Mouse (Mus musculus) forebrain, embryonic 14.5 days (tissue): Measurements from ENCODE around the gene Foxp1. TPM values are rescaled to one million over a fixed set of nuclear protein-coding genes. Genes with fewer than 3 reads are reported as not detected.

ENCODE experiments used
- ATAC-seq: fragments of 200-750 bp; cut with Nextera tagmentation; 2 replicates; pipeline ENCODE4 v1.8.0; 2017; ENCODE audit warnings: mild to moderate bottlenecking, moderate library complexity
- DNase-seq: peaks from one replicate; pipeline ENCODE4 v3.0.0-alpha.2; 2015; ENCODE audit warnings: low spot score
- H3K27ac ChIP-seq: fragments of 300-500 bp; sonication (generic); 2 replicates; pipeline ENCODE4 v1.5.1; 2014; ENCODE audit warnings: low read depth, mild to moderate bottlenecking, control low read depth, low read length, moderate library complexity
- H3K27me3 ChIP-seq: fragments of 300-500 bp; sonication (generic); replicated peaks from 2 replicates; pipeline ENCODE4 v1.6.1; 2014; ENCODE audit warnings: low read length, control low read depth, mixed read lengths; ENCODE audit not compliant: control insufficient read depth, insufficient read depth
- H3K36me3 ChIP-seq: fragments of 300-500 bp; sonication (generic); 2 replicates; pipeline ENCODE4 v1.6.1; 2014; ENCODE audit warnings: low read length, control low read depth; ENCODE audit not compliant: control insufficient read depth, insufficient read depth
- H3K4me1 ChIP-seq: fragments of 300-500 bp; sonication (generic); 2 replicates; pipeline ENCODE4 v1.6.1; 2014; ENCODE audit warnings: antibody characterized with exemption, low read length, control low read depth; ENCODE audit not compliant: control insufficient read depth, insufficient read depth
- H3K4me2 ChIP-seq: fragments of 300-500 bp; sonication (generic); 2 replicates; pipeline ENCODE4 v1.6.1; 2014; ENCODE audit warnings: mild to moderate bottlenecking, control low read depth, low read length
- H3K4me3 ChIP-seq: fragments of 300-500 bp; sonication (generic); 2 replicates; pipeline ENCODE4 v1.5.1; 2014; ENCODE audit warnings: low read depth, low read length, control low read depth
- H3K9ac ChIP-seq: fragments of 300-500 bp; sonication (generic); 2 replicates; pipeline ENCODE4 v1.6.1; 2014; ENCODE audit warnings: mild to moderate bottlenecking, low read length, control low read depth, moderate library complexity
- H3K9me3 ChIP-seq: fragments of 300-500 bp; sonication (generic); replicated peaks from 2 replicates; pipeline ENCODE4 v1.6.1; 2016; ENCODE audit warnings: low read length, control low read depth, mixed read lengths; ENCODE audit not compliant: control insufficient read depth
- WGBS: fragments of 180-500 bp; shearing (Covaris S2); extraction: QIAGEN DNeasy Blood & Tissue Kit; methylation state at CpG from one replicate; pipeline ENCODE4 v1.1.7; 2014; 5-methylcytosine and 5-hydroxymethylcytosine counted together
- polyA plus RNA-seq: library from polyadenylated mRNA; unstranded; fragments of >200 nt; fragmentation: Nextera tagmentation; extraction: Ambion mirVana; gene quantifications from 2 replicates; pipeline ENCODE4 v1.2.1, GENCODE M21; 2014

Foxp1 gene
- polyA plus RNA-seq, 1 experiment from 2014 or later, result 63.3 TPM

DNA sequence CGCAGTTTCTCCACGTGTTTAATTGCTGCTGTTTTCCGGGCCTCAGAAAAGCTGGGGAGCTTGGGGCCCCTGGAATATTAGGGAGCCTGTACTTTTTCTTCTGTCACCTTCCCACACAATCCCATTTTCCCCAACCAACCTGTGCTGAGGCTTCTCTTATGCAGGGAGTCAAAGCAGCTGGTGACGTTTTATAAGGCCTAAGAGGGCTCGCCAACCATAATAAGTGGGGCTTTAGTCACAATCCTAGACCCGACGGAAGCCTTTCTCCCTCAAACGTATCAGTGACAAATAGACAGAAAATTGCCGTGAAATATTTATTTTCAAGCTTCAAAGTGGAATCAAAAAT, 362.2 kb downstream of the Foxp1 start:
- 79% methylated on average over 9 of the region's 9 CpGs for WGBS
- Histone ChIP-seq H3K4me3 (no peak overlapping the region), H3K36me3 (no peaks in the 10 kb centered on the region), H3K27me3 (no peaks in the 10 kb centered on the region), H3K9ac (no peak overlapping the region), H3K4me2 (no peak overlapping the region), H3K4me1 (no peaks in the 10 kb centered on the region), H3K9me3 (no peaks in the 10 kb centered on the region), H3K27ac (no peak overlapping the region)
- DNase-seq, result no peak
- ATAC-seq, result no peak

DNA sequence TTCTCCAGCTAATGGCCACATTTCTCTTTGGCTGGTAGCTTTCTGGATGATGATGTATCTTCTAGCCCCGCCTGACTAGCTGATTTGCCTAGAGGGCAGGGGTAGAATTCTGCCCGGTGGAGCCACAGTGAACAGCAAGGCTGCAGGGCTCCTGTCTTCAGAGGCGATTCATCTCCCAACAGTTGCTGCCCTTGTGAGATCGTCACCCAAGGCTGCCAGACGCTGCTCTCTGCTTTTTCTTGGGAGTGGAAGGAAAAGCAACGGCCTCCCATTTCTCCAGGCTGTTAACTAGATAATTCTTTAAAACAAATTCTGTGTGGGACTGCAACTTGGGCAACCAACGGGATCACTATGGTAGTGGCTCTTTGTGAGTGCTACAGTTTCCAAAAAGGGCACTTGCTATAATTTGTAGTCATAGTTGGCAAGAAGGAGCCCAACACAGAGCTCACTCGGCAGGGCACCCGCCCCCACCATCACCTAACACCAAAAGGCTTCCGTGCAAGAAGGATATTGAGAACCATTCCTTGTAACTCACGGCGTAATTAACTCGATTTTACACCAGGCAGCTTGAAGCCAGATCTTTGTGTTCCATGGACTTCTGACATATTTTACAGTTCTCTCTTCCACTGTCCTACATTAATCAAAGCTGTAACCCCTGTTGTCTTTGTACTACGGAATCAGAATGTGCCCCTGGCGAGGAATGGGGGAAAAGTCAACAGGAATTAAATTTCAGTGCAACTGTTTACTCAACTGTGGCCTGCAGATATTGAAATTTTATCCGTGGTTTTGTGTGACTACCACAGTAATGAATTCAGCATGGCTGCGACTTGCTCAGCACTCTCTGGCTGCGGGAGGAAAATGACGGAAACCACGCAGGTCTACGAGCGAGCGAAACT, 362.8 kb downstream of the Foxp1 start:
- WGBS, result 72% methylated on average over 23 of the region's 23 CpGs

DNA sequence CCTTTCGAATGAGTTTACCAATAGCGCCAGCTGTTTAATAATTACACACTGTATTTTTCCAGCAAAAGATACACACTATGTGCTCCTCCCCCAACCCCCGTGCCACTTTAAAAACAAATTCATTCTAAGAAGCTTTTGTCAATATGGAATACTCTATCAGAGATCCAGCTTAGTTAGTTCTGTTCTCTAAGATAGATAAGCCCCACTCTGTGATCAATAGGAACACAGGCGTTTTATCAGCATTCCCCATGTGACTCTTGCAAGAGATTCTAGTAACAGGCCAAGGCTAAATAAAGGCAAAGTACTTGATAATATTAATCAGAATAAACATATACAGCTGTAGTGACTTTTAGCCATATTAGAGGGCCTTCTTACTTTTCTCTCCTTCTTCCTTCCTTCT, 368.8 kb downstream of the Foxp1 start:
- H3K4me2 ChIP-seq, result no peak overlapping the region
- H3K4me1 ChIP-seq, result no peaks in the 10 kb centered on the region
- 88% methylated on average over 4 of the region's 4 CpGs for WGBS
- no peaks in the 10 kb centered on the region for H3K27me3 ChIP-seq
- H3K27ac ChIP-seq, result no peak overlapping the region
- H3K36me3 ChIP-seq, result no peaks in the 10 kb centered on the region
- no peak overlapping the region for H3K4me3 ChIP-seq
- DNase-seq (no peak), ATAC-seq (no peak)
- H3K9ac ChIP-seq, result no peak overlapping the region
- no peaks in the 10 kb centered on the region for H3K9me3 ChIP-seq

More for the DNA sequence above, 362.8 kb downstream of the Foxp1 start:
- Histone ChIP-seq H3K4me3 (no peak overlapping the region), H3K36me3 (no peaks in the 10 kb centered on the region), H3K27me3 (no peaks in the 10 kb centered on the region), H3K9ac (no peak overlapping the region), H3K4me2 (no peak overlapping the region), H3K4me1 (no peaks in the 10 kb centered on the region), H3K27ac (no peak overlapping the region), H3K9me3 (no peaks in the 10 kb centered on the region)
- ATAC-seq, result no peak
- DNase-seq, result no peak

DNA sequence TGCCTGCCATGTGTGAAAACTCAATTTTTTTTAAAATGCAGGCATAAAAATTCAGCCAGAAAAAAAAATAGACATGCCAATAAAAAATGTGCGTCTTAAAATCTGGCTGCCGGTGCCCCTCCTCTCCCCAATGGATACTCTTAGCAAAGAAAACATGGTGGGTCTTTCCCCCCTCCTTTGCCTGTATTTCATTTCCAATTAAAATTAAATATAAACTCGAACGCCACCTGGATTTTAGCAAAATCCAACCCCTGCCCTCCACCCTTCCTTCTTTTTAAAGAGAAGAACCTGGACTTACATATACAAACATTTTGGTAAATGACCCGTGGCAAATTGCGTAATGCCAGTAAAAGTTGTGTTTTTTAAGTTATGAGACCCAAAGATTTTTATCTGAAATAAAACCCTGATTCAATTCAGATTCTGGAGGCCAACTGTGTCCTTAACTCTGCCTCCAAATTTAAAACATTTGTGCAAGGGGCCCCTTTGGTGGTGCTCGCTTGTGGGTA, 376.1 kb downstream of the Foxp1 start:
- DNase-seq (no peak), ATAC-seq (no peak)
- Histone ChIP-seq H3K27me3 (no peaks in the 10 kb centered on the region), H3K4me1 (no peaks in the 10 kb centered on the region), H3K4me2 (no peak overlapping the region), H3K27ac (no peak overlapping the region), H3K36me3 (no peaks in the 10 kb centered on the region), H3K9ac (no peak overlapping the region), H3K4me3 (no peak overlapping the region), H3K9me3 (no peaks in the 10 kb centered on the region)
- 94% methylated on average over 7 of the region's 7 CpGs for WGBS

DNA sequence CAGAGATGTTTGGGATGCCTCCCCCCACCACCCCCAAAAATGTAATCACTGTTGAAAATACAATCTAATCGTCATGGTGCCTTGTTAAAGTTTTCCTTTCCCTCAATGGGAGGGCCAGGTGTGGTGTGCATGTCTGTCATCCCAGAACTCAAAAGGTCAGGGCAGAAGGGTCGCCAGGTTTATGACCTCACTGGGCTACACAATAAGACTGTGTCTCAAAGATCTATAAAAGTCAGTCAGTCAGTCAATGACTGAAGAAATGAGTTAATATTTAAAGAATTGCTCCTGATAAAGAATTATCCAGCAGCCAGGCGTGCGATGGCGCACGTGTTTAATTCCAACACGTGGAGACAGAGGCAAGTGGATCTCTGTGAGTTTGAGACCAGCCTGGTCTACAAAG, 377.5 kb downstream of the Foxp1 start:
- 94% methylated on average over 7 of the region's 7 CpGs for WGBS
- no peaks in the 10 kb centered on the region for H3K4me1 ChIP-seq

DNA sequence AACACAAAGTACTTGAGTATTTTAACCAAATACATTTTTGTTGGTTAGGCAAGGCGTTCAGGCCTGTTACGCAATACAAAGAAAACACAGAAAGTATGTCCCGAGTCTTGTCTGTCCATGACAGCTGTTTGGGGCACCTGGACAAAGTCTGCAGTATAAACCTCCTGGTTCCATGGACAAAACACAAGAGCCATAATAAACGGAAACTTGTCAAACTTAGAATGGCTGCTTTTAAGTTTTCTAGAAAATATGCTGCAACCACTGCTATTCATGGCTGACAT, 378.8 kb downstream of the Foxp1 start:
- Histone ChIP-seq H3K4me3 (no peak overlapping the region), H3K27me3 (no peaks in the 10 kb centered on the region), H3K9ac (no peak overlapping the region), H3K4me2 (no peak overlapping the region), H3K36me3 (no peaks in the 10 kb centered on the region), H3K9me3 (no peaks in the 10 kb centered on the region), H3K27ac (no peak overlapping the region), H3K4me1 (no peaks in the 10 kb centered on the region)
- ATAC-seq (no peak), DNase-seq (no peak)
- WGBS, result 81% methylated on average over 4 of the region's 4 CpGs

More for the DNA sequence above, 377.5 kb downstream of the Foxp1 start:
- no peak for ATAC-seq
- H3K9ac ChIP-seq, result no peak overlapping the region
- H3K9me3 ChIP-seq, result no peaks in the 10 kb centered on the region
- no peak overlapping the region for H3K27ac ChIP-seq
- H3K36me3 ChIP-seq, result no peaks in the 10 kb centered on the region
- DNase-seq, result no peak
- H3K4me3 ChIP-seq, result no peak overlapping the region
- no peaks in the 10 kb centered on the region for H3K27me3 ChIP-seq
- H3K4me2 ChIP-seq, result no peak overlapping the region

DNA sequence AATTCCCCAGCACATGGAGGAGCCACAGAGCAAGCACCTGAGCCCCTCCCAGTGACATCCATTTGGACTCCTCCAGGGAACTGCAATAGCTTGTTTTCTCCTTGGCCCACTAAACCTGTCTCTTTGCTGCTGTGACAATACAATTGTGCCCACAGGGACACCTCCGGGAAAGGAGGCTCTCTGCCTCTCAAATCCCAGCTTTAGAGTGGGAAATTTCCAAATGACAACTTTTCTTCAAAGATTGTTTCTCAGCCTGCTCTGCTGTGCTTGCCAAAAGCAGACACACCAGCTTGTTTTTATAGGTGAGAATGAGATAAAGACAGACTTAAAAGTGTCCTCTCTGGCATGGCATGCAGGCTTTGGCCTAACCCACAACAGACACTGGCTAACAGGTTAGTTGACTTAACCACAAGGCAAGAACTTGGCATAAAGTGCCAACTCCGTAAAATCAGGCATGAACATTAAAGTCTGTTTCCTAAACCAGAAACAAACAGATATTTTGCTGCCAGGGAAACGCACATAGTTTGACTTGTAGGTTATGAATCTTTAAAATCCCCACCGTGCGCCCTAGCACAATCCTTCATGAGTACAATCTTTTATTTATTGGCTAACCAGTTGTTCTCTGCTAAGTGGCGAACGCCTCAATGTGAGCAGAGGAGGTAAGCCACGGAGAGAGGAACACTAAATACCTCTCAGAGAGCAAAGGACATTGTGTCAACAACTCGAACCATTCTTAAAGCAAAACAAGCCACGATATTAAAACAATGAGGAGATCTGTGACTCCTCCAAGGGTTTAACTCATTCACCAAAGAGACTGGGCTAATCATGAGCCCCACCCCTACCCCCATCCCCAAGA, 379.4 kb downstream of the Foxp1 start:
- DNase-seq, result no peak
- H3K4me2 ChIP-seq, result no peak overlapping the region
- no peak for ATAC-seq
- H3K4me1 ChIP-seq, result no peaks in the 10 kb centered on the region; the same call in 1 of the 2 replicates
- 60% methylated on average over 10 of the region's 10 CpGs for WGBS
- H3K27me3 ChIP-seq, result no peaks in the 10 kb centered on the region
- no peak overlapping the region for H3K9ac ChIP-seq
- H3K9me3 ChIP-seq, result no peaks in the 10 kb centered on the region
- H3K27ac ChIP-seq, result no peak overlapping the region
- no peaks in the 10 kb centered on the region for H3K36me3 ChIP-seq
- H3K4me3 ChIP-seq, result no peak overlapping the region

DNA sequence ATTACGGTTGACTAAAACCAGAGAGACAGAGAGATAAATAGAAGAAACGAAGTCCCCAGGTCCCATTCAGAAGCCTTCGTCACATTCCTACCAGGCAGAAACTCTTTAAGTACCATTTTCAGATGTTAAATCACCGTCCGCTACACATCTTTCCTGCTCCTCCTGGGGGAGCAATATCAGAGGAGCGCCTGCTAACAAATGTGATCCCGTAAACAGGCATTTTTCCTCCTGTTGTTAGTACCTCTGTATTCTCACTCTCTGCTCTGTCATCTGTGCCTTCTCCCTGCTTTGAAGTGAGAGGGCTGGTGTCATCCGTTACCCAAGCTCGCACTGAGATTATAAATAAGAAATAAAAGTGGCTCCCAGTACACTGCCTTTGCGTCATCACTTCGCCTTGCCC, 384.5 kb downstream of the Foxp1 start:
- peak; percentile 18 for DNase-seq
- 49% methylated on average over 11 of the region's 11 CpGs for WGBS

DNA sequence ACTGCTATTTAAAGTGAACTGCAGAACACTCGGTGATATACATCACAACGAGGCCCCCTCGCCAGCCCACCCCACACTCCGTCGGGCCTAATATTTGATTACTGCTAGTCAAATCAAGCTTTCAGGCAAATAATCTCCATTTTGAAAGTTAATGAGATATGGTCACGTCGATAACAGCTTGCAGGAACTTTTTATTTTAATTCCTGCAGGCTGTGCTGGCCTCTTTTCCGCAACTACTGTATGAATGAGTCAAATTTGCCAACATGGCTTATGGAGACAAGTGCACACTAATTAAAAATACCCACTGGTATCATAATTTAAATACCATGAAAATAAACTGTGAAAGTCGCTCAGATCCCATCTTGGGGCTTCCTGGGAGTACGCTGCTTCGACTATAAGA, 385.4 kb downstream of the Foxp1 start:
- DNase-seq, result peak; percentile 53
- H3K27ac ChIP-seq, result no peak overlapping the region
- no peak overlapping the region for H3K4me2 ChIP-seq
- H3K4me3 ChIP-seq, result no peak overlapping the region
- H3K27me3 ChIP-seq, result no peaks in the 10 kb centered on the region
- H3K4me1 ChIP-seq, result peaks cover 27% of the 10 kb centered on the region
- H3K36me3 ChIP-seq, result no peaks in the 10 kb centered on the region
- no peak overlapping the region for H3K9ac ChIP-seq
- WGBS, result 38% methylated on average over 11 of the region's 11 CpGs
- peak; percentile 42; the same call in 1 of the 2 replicates for ATAC-seq
- no peaks in the 10 kb centered on the region for H3K9me3 ChIP-seq

More for the DNA sequence above, 384.5 kb downstream of the Foxp1 start:
- no peak for ATAC-seq
- Histone ChIP-seq H3K4me1 (peaks cover 27% of the 10 kb centered on the region), H3K27ac (no peak overlapping the region), H3K4me3 (no peak overlapping the region), H3K27me3 (no peaks in the 10 kb centered on the region), H3K36me3 (no peaks in the 10 kb centered on the region), H3K9me3 (no peaks in the 10 kb centered on the region), H3K9ac (no peak overlapping the region), H3K4me2 (no peak overlapping the region)
